Mouse (Mus musculus) testis, postnatal 14 days (tissue): ENCODE results near the gene Cdca4.
A peak's percentile ranks its signal among the peaks of the same experiment; 100 is the strongest.

Source experiments
- DNase-seq: peaks from one replicate; pipeline ENCODE4 v3.0.0; 2021; ENCODE audit warnings: low spot score

The Cdca4 gene

DNA sequence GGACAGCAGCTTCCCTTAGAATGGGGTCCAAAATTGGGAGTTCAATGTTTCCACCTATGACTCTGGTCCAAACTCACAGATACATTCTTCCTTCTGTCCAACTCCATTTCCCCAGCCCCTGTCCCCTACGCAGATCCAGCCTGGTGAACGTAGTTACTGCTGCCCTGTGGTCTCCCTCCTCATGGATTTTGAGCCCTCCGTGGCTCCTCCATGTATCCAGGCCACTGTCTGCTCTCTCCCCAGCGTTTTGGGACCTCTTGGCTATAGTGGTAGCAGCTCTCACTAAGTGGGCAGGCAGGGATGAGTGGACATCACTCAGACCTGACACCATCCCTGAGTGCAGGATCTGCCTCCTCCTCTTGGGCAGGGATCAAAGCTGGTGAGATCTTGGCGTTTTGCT is 30.5 kb downstream of the Cdca4 start:
- no peak for DNase-seq

DNA sequence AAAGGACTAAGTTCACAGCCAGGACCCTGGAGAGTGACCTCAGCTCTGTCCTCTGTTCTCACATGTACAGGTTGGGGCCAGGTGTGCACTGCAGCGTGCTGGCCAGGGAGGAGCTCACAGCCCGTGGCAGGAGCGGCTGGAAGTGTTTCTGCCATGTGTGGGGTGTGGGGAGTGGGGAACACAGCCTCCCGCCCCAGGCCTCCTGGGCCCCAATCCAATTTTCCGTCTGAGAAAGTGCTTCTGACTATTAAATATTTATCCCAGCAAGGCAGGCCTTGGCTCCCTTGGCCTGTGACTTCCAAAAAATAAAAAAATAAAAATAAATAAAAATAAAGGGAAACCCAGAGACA is 30.9 kb downstream of the Cdca4 start:
- DNase-seq = no peak

DNA sequence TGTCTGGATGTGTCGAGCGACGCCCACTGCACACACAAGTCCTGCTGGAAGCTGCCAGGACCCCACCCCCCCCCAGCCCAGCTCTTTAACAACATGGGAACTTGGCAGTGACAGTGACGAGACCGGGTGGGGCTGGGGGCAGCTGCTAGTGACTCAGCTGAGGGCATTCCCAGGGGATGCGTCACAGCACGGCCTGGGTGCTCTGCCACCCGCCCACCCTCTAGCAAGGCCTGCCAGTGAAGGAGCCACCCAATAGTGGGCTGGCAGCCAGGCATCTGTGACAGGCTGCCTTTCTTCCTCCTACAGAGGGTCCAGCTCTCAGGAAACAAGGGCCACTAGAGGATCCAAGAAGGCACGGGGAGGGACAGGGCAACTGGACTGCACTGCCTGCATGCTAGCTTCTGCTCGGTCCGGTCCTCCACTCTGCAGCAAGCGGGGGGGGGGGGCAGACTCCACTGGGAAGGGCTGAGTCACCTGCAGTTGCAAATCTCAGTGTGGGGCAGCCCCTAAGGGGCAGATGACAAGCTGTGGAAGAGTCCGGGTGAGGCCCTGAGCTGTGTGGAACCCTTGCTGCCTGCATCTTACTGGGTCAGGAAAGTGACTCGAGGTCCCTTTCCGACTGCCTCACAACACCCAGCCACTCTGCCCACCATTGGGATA is 31.4 kb downstream of the Cdca4 start:
- no peak for DNase-seq

DNA sequence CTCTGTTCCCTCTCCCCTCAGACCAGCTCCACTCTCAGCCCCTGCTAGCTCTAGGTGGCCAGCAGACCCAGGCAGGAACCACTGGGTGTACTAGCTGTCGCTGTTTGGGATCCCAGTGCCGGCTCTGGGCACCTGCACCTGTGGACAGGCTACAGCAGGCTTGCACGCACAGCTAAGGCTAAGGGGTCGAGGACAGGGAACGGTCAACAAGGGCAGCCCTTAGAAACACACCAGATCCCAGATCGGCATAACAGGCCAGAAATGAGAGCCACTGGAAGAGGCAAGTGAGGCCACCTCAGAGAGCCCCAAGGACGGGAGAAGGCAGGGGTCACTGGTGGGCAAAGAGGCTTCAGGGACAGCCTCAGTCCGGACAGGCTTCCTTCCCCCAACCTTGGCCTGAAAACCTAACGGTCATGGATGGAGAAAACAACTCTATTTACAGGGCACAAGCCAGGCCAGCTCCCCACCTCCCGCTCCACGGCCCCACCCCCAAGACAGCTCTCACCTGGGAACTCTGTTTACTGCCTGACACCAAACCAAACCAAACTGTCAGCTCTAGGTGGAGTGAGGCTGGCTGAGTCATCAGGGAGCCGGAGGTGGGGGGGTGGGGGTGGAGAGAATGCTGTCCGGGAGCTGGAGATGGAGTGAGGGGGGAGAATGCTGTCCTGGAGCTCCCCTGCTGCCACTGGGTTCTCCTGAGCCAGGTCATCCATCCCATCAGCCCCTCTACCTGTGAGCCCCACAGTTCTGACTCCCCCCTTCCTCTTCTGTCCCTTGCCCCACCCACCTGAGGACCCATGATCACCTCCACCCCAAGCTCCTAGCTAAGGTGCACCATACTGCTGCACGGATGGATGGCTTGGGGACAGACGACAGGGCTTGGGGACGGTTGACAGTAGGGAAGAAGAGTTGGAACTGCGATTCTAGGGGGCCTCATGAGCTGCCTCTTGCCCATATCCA is 32.4 kb downstream of the Cdca4 start:
- no peak for DNase-seq

DNA sequence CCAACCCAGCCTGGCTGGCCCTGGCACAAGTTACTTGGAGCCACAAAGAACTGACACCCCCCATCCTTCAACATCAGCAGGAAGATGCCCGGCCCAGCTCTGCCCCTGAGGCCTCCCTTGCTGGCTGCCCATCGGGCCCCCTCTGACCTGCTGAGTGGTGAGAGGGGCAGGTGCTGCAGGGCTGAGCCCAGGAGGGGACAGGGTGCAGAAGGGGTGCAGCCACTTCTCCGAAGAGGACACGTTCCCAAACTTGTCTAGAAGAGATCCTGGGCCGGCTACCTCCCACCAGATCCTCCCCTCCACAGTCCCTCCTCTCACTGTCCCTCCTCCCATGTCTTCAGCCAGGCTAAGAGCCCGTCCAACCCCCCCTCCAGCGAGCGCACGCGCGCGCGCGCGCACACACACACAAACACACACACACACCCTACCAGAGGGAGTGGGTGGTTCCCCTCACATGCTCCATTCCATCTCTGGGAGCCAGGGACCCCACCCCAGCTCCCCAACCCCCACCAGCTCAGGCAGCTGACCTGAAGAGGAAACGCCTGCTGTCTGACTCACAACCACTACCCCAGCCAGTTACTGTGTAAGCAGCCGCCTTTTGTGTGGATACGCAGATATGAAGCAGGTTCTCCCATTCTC is 33.6 kb downstream of the Cdca4 start:
- DNase-seq = no peak

DNA sequence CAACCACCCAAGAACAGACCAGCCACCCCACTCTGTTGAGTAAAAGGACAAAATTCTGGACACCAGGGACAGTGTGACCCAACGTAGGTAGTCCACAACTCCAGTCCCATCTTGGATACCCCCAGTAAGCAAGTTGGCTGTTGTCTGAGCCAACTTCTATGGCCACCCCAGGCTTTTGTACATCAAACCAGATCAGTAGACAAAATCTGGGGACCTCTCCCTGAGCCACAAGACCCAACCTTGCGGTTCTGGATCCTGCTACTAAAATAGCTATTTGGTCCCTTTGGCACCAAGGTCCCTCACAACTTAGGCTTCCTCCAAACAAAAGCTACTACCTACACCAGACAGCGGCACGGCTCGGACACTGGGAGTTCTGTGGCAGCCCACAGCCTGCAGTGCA is 34.2 kb downstream of the Cdca4 start:
- DNase-seq = no peak

DNA sequence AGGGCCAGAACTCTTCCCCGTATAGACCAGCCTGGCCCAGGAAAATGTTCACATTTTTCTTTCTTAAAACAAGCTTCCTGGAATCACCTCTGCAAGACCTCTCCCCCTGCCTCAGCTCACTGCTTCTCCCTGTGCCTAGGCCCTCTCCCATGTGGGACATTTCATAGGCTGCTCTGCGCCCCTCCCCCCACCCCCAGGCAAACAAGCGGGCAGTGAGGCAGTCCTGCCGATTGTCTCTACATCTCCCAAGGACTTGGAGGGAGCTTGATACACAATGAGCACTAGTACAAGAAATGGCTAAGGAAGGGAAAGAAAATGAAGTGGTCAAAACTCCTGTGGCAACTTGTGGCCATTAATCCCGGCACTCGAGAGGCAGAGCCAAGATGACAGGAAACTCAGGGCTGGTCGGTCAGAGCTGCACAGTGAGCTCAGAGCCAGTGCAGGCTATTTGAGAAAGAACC is 34.8 kb downstream of the Cdca4 start:
- no peak for DNase-seq

DNA sequence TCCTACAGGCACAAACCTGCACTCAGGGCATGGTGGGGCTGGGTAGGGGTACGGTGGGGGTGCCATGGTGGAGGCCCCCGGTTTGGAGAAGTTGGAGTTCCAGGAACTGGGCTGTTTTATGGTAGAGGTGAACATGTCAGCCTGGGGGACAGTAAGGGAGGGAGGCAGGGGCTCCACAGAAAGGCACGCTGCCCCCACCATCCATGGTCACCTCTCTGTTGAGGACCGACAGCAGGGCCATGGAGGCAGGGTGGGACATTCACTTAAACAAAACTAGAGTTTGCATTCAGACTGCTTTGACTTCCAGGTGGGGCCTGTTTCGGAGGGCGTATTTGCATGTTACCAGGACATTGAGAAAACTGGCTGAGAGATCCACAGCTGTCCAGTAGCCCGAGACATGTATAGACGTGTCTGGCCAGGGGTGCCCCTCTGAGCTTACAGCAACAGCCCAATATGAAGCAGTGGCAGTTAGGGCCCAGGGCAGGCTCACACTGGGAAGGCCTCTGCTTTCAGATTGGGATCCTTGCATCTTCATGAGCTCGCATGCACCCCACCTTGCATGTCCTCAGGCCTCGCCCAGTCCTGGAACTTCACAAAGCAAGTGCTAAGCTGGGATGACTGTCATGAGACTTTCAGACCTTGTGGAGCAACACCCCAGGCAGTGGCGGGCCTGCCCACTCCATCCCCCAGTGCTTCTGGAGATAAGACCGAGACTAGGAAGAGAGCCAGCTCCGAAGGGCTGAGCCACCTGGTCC is 35.4 kb downstream of the Cdca4 start:
- peak; percentile 77 for DNase-seq

DNA sequence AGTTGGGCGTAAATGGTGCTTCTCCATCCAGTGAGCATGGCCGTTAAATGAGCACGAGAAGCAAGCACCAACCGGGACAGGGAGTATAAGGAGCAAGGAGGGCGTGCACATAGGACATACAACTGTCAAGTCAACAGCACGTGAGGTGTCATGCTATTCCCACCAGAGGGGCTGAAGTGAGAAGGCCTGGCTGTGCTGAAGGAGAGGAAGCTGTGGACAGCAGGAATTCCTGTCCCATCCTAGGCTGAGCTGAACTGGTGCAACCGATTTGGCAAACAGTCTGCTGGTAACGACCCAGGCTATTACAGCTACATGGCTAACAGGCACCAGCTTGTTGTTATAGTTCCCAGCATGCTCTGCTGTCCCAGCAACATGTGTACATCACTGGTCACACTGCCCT is 38.2 kb downstream of the Cdca4 start:
- no peak for DNase-seq

DNA sequence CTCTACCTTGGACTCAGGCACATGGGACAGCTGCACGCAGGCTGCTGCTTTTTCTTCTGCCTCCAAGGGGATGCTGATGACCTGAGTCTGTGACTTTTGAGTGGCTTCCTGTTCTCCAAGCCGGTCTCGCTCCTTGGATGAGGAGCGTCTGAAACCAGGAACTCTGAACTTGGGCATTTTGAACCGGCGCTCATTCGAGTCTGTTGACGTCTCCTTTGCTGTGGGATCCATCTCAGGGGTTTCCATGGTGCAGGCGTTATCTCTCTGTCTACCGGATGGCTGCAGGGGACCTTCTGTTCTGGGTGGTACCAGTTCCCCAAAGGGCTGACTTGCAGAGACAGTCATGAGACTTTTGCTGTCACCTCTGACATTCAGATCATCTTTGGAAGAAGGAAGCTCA is 54.7 kb downstream of the Cdca4 start:
- DNase-seq = no peak

DNA sequence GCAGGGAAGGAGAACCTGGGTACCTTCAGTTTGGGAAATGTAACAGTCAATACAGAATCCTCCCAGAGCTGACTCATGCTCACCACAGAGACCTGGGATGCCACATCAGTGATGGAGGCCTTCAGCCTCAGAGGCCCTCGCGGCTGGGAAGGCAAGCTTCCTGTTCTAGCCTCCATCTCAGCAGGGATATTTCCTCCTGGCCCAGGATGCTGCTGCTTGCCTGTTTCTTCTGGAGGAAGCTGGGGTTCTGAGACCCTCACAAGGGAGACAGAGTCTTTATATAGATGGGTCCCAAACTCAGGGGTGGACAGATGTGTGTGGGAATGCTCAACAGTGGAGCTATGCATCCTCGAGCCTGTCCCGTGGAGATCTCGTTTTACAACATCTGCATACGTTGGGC is 55.2 kb downstream of the Cdca4 start:
- DNase-seq = no peak

DNA sequence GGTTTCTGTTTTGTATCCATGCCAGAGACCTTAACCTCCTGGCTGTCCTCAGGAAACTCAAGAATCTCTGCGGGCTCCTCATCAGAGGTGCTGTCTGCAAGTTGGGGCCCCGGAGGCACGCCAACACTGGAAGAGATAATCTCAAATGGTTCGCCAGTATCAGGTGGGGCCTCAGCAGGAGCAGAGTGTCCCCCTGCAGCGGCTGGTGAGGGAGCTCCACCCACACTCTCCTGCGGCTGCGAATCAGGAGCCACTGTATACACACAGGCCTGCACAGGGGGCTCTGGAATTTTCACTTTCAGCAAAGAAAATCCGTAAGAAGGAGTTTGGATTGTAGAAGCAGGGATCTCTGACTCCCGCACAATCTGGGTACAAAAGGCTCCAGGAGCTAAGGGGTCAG is 55.9 kb downstream of the Cdca4 start:
- DNase-seq = no peak

DNA sequence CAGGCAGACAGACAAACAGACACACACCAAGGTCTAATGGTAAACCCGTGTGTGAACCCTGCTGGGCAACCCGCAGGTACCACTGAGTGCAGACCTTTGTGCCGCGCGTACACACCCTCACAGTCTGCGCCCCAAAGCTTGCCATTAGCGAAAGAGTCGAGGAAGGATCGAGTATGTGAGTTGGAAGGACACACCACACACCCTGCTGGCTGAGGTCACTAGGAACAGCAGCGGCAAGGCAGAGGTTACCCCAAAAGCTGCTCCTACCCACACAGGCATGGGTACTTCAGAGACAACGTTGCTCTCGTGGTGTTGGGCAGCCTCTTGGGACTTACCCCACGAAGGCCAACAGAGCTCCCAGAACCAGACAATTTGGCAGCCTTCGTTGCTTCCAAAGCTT is 56.9 kb downstream of the Cdca4 start:
- no peak for DNase-seq

DNA sequence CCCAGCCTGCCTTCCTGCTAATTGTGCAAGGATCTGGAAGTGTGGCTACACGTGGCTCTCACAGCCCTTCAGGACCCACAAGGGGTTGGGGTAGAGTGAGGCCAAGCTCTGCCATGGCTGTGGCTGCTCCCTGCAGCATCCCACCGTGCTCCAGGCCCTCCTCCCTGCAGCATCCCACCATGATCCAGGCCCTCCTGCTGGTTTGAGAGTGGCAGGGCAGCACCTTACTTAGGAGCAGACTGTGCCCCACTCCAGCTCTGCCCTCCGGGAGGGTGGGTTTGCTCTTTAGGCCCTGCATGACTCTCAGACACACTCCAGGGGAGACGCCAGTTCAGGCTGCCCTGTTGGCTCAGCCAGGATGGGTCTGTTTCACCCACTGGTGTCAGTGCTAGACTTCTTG is 58.8 kb downstream of the Cdca4 start:
- DNase-seq = no peak
